Mouse (Mus musculus) bone marrow macrophage, adult 2 months (primary cell): ENCODE data around the gene Bves. TPM values are rescaled to one million over a fixed set of nuclear protein-coding genes. Genes with fewer than 3 reads are reported as not detected.
"Not testable (repeated sequence)": the region's sequence is repeated elsewhere in the genome, so short reads cannot be mapped to it uniquely, and the experiment has no call there.

Experiments used
- H3K27ac ChIP-seq: 2 replicates; pipeline ENCODE4 v1.5.1; 2012; ENCODE audit warnings: low read depth, low read length; ENCODE audit not compliant: insufficient read depth
- H3K4me1 ChIP-seq: 2 replicates; pipeline ENCODE4 v1.6.1; 2012; ENCODE audit warnings: low read length; ENCODE audit not compliant: control insufficient read depth, insufficient read depth
- H3K4me3 ChIP-seq: 2 replicates; pipeline ENCODE4 v1.5.1; 2012; ENCODE audit warnings: mild to moderate bottlenecking, low read length, moderate library complexity; ENCODE audit not compliant: insufficient read depth
- CTCF ChIP-seq: IDR thresholded peaks from 2 replicates; pipeline ENCODE4 v1.5.1; 2012; ENCODE audit warnings: low read depth, mild to moderate bottlenecking, low read length, moderate library complexity
- POLR2A ChIP-seq: IDR thresholded peaks from 2 replicates; pipeline ENCODE4 v1.6.1; 2012; ENCODE audit warnings: mild to moderate bottlenecking, low read depth, low read length, borderline replicate concordance
- polyA plus RNA-seq: library from polyadenylated mRNA; stranded (reverse); fragments of >200 nt; gene quantifications from 2 replicates; pipeline ENCODE4 v1.2.4, GENCODE M21; 2012; ENCODE audit not compliant: missing spikeins, insufficient read depth, insufficient read length

Bves gene
- polyA plus RNA-seq: not detected in 2 replicates

- Histone ChIP-seq H3K4me1 (no peaks in the 10 kb centered on the region), H3K4me3 (peak within 1 kb of the TSS; percentile 33), H3K27ac (no peak within 1 kb of the TSS)
- TF ChIP-seq CTCF (no peak), POLR2A (no peak)
Observed at GRCm38 (mm10) chr10:45335434-45336422, at the start of gene Bves. Gene Bves, plus strand, starts transcription at chr10:45335772.

DNA sequence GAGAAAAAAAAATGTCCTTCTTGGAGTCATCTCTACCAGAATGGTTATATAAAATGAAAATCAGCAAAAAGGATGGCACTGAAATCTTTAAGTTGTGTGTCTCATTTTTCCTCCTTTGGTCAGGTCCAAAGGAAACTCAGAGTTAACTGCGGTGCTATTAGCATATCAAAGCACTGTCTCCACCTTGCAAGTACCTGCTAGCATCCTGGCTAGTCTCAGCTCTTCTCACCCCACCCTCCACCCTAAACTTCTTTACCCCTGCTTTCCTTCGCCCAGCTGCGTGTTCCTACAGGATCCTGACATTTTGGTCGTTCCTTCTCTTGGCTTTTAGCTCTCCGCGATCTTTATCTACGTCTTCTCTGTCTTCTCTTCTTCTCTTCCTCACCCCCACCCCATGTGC is 47.2 kb upstream of the Bves start:
- Histone ChIP-seq H3K27ac (no peak overlapping the region), H3K4me1 (no peaks in the 10 kb centered on the region), H3K4me3 (no peak overlapping the region)
- TF ChIP-seq POLR2A (no peak), CTCF (no peak)

- no peaks in the 10 kb centered on the region for H3K4me1 ChIP-seq
- peak overlapping the region; percentile 55 for H3K4me3 ChIP-seq
- H3K27ac ChIP-seq: no peak overlapping the region
- TF ChIP-seq CTCF: no peak
- TF ChIP-seq POLR2A: no peak
Observed at GRCm38 (mm10) chr10:45289218-45290105, 46.1 kb upstream of the Bves start.

DNA sequence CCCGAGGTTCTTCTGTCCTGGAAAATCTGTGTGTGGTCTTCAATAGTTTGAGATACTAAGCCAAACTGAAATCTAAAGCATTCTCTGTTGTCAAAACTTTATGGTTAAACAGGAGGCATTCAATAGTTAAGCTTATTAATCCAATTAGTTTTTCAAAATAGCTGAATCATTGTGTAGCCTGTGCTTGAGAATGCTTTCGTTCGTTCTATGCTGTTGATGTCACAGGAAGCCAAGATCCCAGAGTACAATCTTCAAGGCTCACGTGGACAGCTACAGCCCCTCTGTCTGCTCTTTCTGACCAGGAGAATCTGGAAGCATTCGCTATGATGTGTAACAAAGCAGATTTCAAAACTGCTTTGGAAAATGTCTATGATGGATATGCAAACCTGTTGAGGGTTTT is 45.0 kb upstream of the Bves start:
- TF ChIP-seq CTCF (no peak), POLR2A (no peak)
- Histone ChIP-seq H3K4me3 (no peak overlapping the region), H3K4me1 (no peaks in the 10 kb centered on the region), H3K27ac (no peak overlapping the region)

DNA sequence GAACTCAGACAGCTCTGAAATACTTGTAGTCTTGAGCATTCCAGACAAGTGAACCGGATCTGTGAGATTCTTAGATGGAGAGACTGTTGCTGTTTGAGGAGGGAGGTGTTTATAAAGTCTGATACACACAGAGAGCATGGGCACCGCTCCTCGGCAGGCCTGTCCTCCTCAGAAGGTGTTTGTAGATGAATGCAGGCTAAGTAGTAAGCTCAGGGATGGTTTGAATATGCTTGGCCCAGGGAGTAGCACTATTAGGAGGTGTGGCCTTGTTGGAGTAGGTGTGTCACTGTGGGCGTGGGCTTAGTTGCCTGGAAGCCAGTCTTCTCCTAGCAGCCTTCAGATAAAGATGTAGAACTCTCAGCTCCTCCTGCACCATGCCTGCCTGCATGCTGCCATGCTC is 43.4 kb upstream of the Bves start:
- not testable (repeated sequence) for H3K4me1 ChIP-seq, H3K4me3 ChIP-seq, H3K27ac ChIP-seq

DNA sequence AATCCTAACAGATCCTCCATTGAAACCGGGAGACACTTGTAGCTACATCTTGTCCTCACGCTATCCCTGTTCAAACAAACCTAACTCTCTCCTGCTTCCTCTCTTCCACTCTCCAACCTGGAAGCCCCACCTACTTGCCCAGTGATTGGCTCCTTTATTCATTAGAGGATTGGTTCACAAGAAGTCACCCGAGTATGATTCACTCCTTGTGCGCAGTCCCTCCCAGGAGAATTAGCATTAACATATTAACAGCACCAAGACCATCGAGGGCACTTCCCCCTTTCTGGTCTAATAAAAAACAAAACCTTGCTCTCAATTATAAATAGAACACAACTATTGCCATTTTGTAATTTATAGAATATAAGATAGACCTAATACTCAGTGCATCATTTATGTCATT is 40.5 kb upstream of the Bves start:
- H3K4me3 ChIP-seq: no peak overlapping the region
- no peaks in the 10 kb centered on the region for H3K4me1 ChIP-seq
- TF ChIP-seq CTCF (no peak), POLR2A (no peak)
- H3K27ac ChIP-seq: no peak overlapping the region

- TF ChIP-seq POLR2A (no peak), CTCF (no peak)
- no peak overlapping the region for H3K27ac ChIP-seq
- H3K4me1 ChIP-seq: no peaks in the 10 kb centered on the region
- no peak overlapping the region for H3K4me3 ChIP-seq
Observed at GRCm38 (mm10) chr10:45298503-45298902, 37.1 kb upstream of the Bves start.

DNA sequence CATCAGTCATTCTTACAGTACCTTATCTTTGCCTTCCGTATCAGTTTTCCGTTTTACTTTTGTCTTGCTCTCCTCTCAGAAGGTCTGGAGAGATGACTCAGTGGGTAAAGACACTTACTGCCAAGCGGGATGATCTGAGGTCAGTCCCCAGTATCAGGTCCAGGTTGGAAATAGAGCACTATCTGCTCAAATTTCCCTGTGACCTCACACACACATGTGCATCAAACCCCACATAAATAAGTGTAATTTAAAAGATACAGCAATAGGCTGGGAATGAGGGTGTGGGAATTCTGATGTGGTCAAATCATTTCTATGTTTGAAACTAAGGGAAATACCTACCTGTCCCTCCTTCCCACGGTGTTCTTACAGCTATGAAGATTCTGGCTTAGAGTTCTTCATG is 36.1 kb upstream of the Bves start:
- no peak overlapping the region for H3K27ac ChIP-seq
- no peak overlapping the region for H3K4me3 ChIP-seq
- no peak for TF ChIP-seq POLR2A
- TF ChIP-seq CTCF: no peak
- H3K4me1 ChIP-seq: no peaks in the 10 kb centered on the region

- Histone ChIP-seq H3K4me3 (no peak overlapping the region), H3K27ac (no peak overlapping the region), H3K4me1 (no peaks in the 10 kb centered on the region)
- no peak for TF ChIP-seq POLR2A
- TF ChIP-seq CTCF: no peak
Observed at GRCm38 (mm10) chr10:45303315-45304036, 32.1 kb upstream of the Bves start.
